Mouse (Mus musculus) E14TG2a.4 (cell line): Measurements from ENCODE around the gene Pex26.

ENCODE experiments used
- H3K27me3 ChIP-seq: 2 replicates; pipeline ENCODE4 v1.6.1; 2014; ENCODE audit warnings: low read length, control low read depth; ENCODE audit not compliant: insufficient read depth
- H3K36me3 ChIP-seq: 2 replicates; pipeline ENCODE4 v1.6.1; 2014; ENCODE audit warnings: low read length, control low read depth; ENCODE audit not compliant: insufficient read depth
- H3K4me1 ChIP-seq: replicated peaks from 2 replicates; pipeline ENCODE4 v1.6.1; 2014; ENCODE audit warnings: low read depth, low read length, control low read depth
- H3K4me3 ChIP-seq: replicated peaks from 2 replicates; pipeline ENCODE4 v1.5.1; 2014; ENCODE audit warnings: mild to moderate bottlenecking, low read length
- H3K9me3 ChIP-seq: 2 replicates; pipeline ENCODE4 v1.6.1; 2014; ENCODE audit warnings: low read length, control low read depth
- CTCF ChIP-seq: conservative IDR thresholded peaks from 2 replicates; pipeline ENCODE4 v1.5.1; 2014; ENCODE audit warnings: low read length
- NANOG ChIP-seq: IDR thresholded peaks from 2 replicates; pipeline ENCODE4 v1.6.1; 2014; ENCODE audit warnings: borderline replicate concordance, low read length, mixed read lengths
- POU5F1 ChIP-seq: IDR thresholded peaks from 2 replicates; pipeline ENCODE4 v1.6.1; 2014; ENCODE audit warnings: low read length, borderline replicate concordance

The Pex26 gene

GRCm38 (mm10) chr6:121226043-121226442 is 42.6 kb downstream of the Pex26 start:
- H3K4me3 ChIP-seq = no peak overlapping the region
- peaks cover 4% of the 10 kb centered on the region; the same call in 1 of the 2 replicates for H3K9me3 ChIP-seq
- H3K27me3 ChIP-seq = peaks cover 26% of the 10 kb centered on the region
- TF ChIP-seq CTCF (no peak), POU5F1 (no peak), NANOG (no peak)
- peaks cover 15% of the 10 kb centered on the region for H3K4me1 ChIP-seq
- no peaks in the 10 kb centered on the region for H3K36me3 ChIP-seq

- peaks cover 4% of the 10 kb centered on the region; the same call in 1 of the 2 replicates for H3K9me3 ChIP-seq
- no peak for TF ChIP-seq CTCF
- TF ChIP-seq POU5F1 = no peak
- TF ChIP-seq NANOG = no peak
- peaks cover 15% of the 10 kb centered on the region for H3K4me1 ChIP-seq
- peaks cover 26% of the 10 kb centered on the region for H3K27me3 ChIP-seq
- no peaks in the 10 kb centered on the region for H3K36me3 ChIP-seq
- no peak overlapping the region for H3K4me3 ChIP-seq
These were observed 43.3 kb downstream of the Pex26 start for GRCm38 (mm10) chr6:121226744-121227143.

GRCm38 (mm10) chr6:121228421-121228820 is 45.0 kb downstream of the Pex26 start:
- H3K36me3 ChIP-seq = no peaks in the 10 kb centered on the region
- H3K4me1 ChIP-seq = peaks cover 15% of the 10 kb centered on the region
- no peak overlapping the region for H3K4me3 ChIP-seq
- no peak for TF ChIP-seq NANOG
- no peak for TF ChIP-seq CTCF
- no peak for TF ChIP-seq POU5F1
- H3K27me3 ChIP-seq = peaks cover 18% of the 10 kb centered on the region; the same call in 1 of the 2 replicates
- H3K9me3 ChIP-seq = no peaks in the 10 kb centered on the region

GRCm38 (mm10) chr6:121232652-121233051 is 49.2 kb downstream of the Pex26 start:
- TF ChIP-seq NANOG = no peak
- no peak for TF ChIP-seq CTCF
- TF ChIP-seq POU5F1 = no peak
- Histone ChIP-seq H3K4me1 (no peaks in the 10 kb centered on the region), H3K27me3 (peaks cover 3% of the 10 kb centered on the region; the same call in 1 of the 2 replicates), H3K9me3 (no peaks in the 10 kb centered on the region), H3K4me3 (no peak overlapping the region), H3K36me3 (no peaks in the 10 kb centered on the region)

GRCm38 (mm10) chr6:121236386-121236785 is 52.9 kb downstream of the Pex26 start:
- H3K4me3 ChIP-seq = no peak overlapping the region
- no peaks in the 10 kb centered on the region for H3K9me3 ChIP-seq
- H3K36me3 ChIP-seq = no peaks in the 10 kb centered on the region
- H3K27me3 ChIP-seq = no peaks in the 10 kb centered on the region
- H3K4me1 ChIP-seq = 0 out of 2 replicates have a peak, but pooled peaks cover 2% of the 10 kb centered on the region
- TF ChIP-seq POU5F1 = no peak
- no peak for TF ChIP-seq NANOG
- TF ChIP-seq CTCF = no peak

GRCm38 (mm10) chr6:121238209-121238608 is 54.7 kb downstream of the Pex26 start:
- H3K4me3 ChIP-seq = no peak overlapping the region
- no peaks in the 10 kb centered on the region for H3K9me3 ChIP-seq
- H3K27me3 ChIP-seq = peaks cover 6% of the 10 kb centered on the region
- 0 out of 2 replicates have a peak, but pooled peaks cover 2% of the 10 kb centered on the region for H3K4me1 ChIP-seq
- no peak for TF ChIP-seq CTCF
- TF ChIP-seq POU5F1 = no peak
- no peak for TF ChIP-seq NANOG
- H3K36me3 ChIP-seq = no peaks in the 10 kb centered on the region

- Histone ChIP-seq H3K4me3 (no peak overlapping the region), H3K27me3 (peaks cover 32% of the 10 kb centered on the region)
- TF ChIP-seq NANOG (no peak), POU5F1 (no peak), CTCF (no peak)
These were observed 58.3 kb downstream of the Pex26 start for GRCm38 (mm10) chr6:121241780-121242179.

GRCm38 (mm10) chr6:121243161-121243560 is 59.7 kb downstream of the Pex26 start:
- Histone ChIP-seq H3K36me3 (no peaks in the 10 kb centered on the region), H3K4me3 (no peak overlapping the region), H3K27me3 (peaks cover 43% of the 10 kb centered on the region), H3K4me1 (0 out of 2 replicates have a peak, but pooled peaks cover 9% of the 10 kb centered on the region), H3K9me3 (no peaks in the 10 kb centered on the region)
- no peak for TF ChIP-seq CTCF
- TF ChIP-seq NANOG = no peak
- TF ChIP-seq POU5F1 = no peak

More at GRCm38 (mm10) chr6:121241780-121242179, 58.3 kb downstream of the Pex26 start:
- H3K4me1 ChIP-seq = 0 out of 2 replicates have a peak, but pooled peaks cover 10% of the 10 kb centered on the region
- H3K36me3 ChIP-seq = no peaks in the 10 kb centered on the region
- no peaks in the 10 kb centered on the region for H3K9me3 ChIP-seq
